Mouse (Mus musculus): Measurements from ENCODE around the gene Aph1c.
"Not testable (repeated sequence)": the region's sequence is repeated elsewhere in the genome, so short reads cannot be mapped to it uniquely, and the experiment has no call there.

Aph1c gene

DNA sequence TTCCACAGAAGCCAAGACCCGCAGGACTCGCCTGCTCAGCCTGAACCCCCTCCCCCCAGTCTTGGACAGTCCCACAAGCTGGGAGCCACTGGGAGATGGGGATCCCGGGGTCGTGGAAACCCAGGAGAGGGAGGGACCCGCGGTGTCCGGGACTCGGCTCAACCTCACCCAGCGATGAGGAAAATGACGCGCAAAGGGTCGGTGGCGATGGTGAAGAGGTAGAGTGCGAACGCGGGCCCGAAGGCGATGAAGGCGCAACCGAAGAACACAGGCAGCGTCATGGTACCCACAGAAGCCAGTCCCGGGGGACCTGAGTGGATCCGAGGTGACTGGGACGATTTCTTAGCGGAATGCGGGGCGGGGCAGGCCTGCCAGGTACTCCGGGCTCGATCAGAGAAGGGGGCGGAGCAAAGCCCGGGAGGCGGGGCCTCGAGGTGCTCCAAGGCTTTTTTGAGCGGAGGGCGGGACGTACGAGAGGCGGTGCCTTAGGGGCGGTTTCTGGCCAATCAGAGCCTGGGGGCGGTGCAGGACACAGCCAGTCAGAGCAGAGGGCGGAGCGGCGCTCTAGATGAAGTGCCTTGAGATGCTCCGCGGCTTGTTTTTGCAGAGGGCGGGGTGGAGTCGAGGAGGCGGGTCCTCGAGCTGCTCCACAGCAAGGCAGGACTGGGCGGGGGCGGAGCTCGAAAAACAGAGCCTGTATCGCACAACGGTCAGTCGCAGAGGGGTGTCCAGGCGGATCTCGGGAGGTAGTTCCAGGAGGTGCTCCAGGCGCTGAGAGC is at the start of gene Aph1c:
TSS of gene Aph1c (minus strand) at position 409 of the 779 bp plus-strand sequence.
- peak; percentile 98 for DNase-seq (ENCODE audit: low spot score in 2 of 2)

DNA sequence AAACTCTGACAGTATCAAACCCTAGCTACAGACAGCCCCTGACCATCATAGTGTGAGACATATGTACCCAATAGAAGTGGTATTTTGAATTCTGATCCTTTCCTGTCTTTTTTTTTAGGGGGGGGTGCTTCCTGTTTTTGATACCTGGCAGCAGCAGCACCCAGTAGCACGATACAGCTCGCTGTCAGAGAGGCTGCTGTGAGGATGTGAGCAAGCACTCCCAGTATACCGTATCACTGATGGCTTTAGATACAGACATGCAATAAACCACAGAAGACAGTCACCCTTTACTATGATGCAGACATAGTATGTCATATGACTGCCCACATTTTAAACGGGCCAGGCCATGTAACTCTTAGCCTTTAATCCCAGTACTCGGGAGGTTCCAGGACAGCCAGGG is 49.0 kb upstream of the Aph1c start:
- no peak for DNase-seq (ENCODE audit: low spot score in 2 of 2)

DNA sequence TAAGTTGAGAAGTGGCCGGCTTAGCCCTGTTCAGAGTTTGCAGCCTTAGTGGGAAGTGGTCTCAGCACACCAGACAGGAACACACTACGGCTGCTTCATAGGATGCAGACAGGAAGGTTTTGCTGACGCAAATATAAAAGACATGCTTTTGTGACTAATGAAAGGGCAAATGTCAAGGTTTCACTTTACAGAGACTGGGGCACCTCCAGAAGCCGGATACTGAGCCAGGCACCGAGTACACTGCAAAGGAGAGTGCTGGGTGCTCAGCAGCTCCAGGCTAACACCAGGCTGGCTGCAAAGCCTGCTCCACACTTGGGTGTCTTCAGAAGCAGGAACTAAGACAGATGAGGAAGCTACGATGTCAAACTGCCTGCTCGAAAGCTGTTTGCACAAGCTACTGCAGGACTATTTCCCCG is 47.9 kb upstream of the Aph1c start:
- no peak for DNase-seq (ENCODE audit: low spot score in 2 of 2)

DNA sequence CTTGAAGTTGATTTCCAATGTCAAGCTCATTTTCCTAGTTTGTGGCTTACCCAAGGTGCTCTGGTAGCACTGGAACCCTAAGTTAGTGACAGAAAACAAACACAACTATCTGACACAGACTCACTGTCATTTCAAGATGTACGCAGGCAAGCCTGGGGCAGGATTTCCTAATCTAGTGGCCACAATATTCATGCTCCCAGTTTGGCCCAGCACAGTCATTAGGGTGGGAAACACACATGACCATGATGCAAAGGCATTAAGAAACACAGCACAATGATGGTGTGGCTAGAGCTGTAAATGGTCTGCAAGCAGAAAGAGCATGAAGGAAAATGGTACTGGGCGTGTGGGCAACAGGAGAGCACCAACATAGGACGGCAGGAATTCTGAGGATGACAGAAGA is 47.3 kb upstream of the Aph1c start:
- DNase-seq (ENCODE audit: low spot score in 2 of 2) = no peak

DNA sequence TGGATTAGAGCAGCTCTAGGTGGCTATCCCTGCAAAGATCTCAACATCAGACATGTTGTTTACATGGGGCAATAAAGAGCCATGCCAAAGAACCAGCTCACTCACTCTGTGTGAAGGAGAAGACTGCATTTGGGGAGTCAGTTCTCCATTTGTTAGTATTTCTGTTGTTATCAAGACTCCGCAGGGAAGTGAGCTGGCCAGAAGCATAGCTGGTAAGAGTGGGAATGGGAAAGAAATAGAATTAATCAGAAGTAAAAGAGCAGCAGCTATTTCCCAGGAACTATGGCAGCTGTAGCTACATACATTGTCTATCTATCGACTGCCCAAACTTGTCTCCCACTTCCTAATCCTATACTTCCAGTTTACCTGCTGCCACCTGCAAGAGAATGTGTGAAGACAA is 46.2 kb upstream of the Aph1c start:
- DNase-seq (ENCODE audit: low spot score in 2 of 2) = no peak

DNA sequence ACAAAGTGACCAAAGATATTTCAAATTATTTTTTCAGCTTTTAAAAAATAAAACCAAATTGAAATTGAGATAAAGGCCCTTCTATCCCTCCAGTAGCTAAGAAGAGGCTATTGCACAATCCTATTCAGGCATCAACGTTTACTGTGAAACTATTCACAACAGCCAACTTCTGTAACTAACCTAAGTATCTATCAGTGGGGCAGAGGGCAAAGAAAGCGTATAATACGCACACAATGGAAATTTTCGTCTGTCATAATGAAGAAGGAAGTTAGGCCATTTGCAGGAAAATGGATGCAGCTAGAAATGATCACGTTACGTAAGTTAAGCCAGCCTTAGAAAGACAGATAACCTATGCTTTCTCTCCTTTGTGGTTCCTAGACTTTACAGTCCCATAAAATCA is 45.0 kb upstream of the Aph1c start:
- no peak for DNase-seq (ENCODE audit: low spot score in 2 of 2)

DNA sequence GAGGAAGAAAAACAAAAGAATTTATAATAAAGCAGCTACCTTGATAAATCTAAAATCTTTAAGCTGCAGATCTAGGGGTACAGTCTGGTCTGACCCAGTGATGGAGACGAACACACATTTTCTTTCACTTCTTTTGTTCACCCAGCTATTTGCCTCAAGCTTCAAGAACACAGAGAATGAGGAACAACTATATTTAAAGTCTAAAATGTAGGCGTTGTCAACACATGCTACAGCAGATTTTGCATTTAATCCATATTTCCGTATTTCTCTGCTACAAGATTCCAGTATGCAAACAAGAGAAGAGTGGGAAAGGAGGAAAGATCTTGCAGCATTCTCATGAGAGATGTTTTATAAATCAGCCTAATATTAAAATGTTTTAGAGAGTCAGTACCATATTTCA is 44.4 kb upstream of the Aph1c start:
- no peak for DNase-seq (ENCODE audit: low spot score in 2 of 2)

DNA sequence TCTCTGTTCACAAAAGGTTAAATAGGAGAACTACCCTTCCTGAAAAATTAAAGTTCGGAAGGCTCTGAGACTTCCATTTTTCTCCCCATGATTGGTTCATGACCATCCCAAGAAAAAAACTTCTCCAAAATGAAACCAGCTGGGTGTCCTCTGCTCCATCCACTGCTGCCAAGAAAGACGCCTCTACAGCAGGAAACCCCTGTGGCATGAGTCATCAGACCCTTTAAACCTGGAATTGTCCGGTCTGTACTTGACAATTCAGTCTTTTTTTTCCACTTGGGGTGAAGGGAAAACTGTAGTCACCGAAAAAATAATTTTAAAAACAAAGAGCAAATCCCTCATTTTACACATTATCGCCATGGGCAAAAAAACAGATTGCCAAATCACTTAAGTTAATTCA is 42.1 kb upstream of the Aph1c start:
- no peak for DNase-seq (ENCODE audit: low spot score in 2 of 2)

DNA sequence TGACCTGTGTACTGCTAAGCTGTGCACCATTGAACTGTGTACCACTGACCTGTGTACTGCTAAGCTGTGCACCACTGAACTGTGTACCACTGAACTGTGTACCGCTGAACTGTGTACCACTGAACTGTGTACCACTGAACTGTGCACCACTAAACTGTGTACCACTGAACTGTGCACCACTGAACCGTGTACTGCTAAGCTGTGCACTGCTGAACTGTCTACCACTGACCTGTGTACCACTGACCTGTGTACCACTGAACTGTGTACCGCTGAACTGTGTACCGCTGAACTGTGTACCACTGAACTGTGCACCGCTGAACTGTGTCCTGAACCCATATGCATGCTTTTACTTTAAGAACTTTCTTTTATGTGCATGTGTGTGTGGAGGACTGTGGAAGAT is 39.8 kb upstream of the Aph1c start:
- no peak for DNase-seq (ENCODE audit: low spot score in 2 of 2)

DNA sequence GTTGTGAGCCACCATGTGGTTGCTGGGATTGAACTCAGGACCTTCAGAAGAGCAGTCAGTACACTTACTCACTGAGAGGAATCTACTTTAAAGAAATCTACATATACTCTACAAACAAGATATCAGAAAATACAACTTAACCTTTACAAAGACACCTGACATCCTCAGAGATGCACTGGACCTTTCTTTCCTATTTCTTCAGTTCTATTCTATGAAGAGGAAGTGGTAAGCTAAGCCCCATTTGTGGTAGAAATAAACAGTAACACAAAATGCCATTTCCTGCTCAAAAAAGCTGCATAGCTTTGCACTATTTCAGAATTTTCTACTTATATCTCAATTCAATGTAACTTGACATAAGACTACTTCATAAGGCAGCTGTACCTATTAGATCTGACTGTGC is 39.0 kb upstream of the Aph1c start:
- DNase-seq (ENCODE audit: low spot score in 2 of 2) = no peak

DNA sequence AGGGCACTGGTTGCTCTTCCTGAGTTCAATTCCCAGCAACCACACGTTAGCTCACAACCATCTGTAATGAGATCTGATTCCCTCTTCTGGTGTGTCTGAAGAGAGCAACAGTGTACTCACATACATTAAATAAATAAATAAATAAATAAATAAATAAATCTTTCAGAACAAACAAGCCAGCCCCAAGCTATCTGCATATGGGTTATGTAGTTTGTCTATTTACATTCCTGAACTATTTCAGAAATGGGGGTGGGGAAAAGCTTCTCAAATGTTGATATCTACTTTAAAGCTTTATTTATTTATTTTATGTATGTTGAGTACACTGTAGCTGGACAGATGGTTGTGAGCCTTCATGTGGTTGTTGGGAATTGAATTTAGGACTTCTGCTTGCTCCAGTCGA is 38.5 kb upstream of the Aph1c start:
- not testable (repeated sequence) for DNase-seq (ENCODE audit: low spot score in 2 of 2)

DNA sequence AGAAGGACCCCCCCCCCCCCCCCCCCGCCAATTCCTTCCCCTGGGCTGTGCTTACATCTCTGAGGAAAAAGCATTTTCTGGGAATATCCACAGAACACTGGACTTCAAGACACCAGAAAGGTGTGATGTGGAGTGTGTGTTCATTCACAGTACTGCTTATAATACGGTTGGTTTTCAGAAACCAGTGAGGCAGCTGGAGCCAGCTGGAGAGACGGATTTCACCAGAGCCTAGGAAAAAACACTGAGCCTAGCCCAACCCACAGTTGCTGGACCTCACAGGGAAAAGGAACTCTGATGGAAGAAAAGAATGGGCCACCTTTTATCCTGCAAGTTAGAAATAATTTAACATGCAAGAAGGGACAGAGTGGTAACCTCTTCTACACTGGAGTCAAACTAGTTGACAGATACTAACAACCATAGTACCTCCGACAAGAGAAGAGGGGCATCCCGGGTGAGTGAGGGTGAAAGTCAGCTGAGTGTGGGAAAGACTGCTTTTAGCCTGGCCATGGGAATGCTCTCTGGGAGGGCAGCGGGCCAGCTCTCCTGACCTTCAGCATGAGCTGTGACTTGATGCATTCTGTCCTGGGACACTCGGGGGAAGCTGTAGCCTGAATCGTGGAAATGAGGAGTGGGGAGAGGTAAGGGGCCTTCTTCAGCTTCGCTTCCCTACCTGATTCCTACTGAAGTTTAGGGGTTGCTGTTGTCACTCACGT is 37.6 kb upstream of the Aph1c start:
- peak in 1 of 2 experiments; percentile 55 for DNase-seq (ENCODE audit: low spot score in 2 of 2)

DNA sequence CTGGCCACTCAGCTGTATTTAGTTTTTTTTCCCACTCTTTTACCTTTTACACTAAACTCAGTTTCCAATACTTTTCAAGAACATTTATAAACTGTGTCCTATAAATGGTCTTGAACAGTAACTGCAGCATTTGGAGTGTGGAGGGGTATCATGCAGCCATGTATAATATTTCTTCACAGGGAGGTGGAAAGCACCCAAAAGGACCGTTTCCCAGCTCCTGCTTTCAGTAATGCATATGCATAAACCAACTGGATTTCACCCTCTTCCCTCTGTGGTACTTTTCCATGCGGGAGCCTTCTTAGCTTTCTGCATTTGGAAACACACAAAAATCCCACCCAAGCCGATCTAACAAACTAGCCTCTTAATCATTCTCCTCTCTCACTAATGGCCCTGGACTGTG is 30.2 kb upstream of the Aph1c start:
- no peak for DNase-seq (ENCODE audit: low spot score in 2 of 2)

DNA sequence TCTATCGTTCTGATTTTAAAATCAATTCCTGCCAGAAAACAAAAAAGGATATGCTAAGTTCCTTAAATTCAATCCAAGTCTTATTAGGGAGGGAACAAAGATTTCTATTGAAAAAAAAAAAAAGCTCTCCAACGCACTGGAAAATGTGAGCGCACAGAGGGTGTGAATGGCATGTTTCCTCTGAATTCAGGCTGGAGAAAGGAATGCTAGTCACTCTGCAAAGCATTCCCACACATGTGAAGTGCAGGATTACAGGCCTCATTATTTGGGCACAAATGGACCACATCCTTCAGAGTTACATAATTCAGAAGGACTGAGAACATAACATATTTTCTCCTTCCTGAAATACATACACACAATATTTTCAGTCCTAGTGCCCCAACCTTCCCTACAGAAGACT is 28.9 kb upstream of the Aph1c start:
- no peak for DNase-seq (ENCODE audit: low spot score in 2 of 2)

DNA sequence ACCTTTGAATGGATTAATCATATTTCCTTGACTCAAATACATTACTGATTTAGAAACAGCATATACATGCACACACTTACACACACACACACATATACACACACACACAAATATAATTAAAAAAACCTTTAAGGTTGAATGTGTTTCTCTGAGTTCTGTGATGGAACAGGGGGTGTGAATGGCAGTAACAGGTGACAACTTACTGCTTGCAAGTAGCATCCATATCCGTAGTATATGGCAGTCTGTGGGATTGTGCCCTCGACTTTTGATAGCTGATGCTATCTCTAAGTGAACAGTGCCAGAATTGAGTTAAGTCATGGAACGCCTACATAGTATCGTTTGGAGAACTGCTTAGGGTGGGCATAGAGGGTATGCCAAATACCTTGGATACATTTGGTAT is 27.7 kb upstream of the Aph1c start:
- no peak for DNase-seq (ENCODE audit: low spot score in 2 of 2)

DNA sequence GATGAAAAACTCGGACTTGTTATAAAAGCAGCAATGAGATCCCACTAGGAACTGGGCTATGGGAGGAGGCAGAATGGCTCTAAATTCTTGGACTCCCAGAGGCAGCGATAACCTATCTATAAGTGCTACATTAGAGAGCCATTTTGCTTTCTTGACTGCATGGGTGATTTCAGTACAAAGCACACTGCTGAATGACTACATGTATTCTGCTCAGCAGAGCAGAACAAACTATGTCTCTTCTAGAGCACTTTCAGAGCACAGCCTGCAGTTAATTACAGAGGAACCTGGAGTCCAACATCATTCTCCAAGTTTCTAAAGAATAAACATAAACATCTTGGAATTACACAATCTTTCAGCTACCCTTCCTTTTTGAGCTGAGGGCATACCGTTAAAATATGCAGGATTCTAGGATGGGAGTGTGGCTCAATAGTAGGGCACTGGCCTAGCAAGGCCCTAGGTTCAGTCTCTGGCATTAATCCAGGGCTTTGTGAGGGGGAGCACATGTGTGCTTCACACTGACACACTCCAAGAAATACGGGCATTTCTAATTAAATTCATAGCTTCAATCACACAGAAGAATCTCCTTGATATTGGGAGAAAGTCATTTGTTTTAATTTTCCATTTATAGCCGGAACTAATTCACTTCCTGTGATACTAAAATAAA is 26.7 kb upstream of the Aph1c start:
- DNase-seq (ENCODE audit: low spot score in 2 of 2) = no peak

DNA sequence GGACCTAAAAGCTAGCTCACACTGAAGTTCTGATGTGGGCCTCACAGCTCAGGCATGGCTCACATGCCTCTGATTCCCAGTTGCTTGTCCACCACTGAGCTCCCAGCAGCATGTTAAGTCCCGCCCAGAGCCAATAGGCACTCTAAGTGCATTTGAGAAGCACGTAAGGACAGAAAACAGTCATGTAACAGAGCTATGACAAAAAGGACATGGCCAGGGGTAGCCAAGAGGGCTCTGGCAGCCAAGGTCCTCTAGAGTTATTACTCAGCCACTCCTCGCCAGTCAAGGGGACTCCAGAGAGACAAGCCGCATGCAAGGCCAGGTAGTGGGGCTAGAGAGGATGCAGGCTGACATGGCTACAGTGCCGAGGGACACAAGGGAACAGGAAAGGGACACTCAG is 25.0 kb upstream of the Aph1c start:
- DNase-seq (ENCODE audit: low spot score in 2 of 2) = no peak

DNA sequence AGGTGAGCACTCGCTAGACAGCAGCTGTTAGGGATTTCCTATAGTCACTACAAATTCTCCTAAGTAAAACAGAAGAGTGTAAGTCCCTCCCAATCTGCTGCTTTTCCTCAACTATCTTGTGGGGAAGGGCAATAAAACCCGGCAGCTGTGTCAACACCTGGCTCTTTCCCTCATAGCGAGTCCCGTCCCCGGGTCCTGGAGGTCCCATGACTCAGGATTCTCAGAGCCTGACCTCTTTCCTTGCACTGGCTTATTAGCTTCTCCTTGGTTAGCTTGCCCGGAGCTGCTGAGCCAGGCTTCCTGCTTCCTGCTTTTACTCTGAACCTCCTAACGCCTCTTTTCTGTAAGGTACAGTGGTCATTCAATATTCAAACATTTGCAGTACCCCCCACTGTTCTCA is 21.3 kb upstream of the Aph1c start:
- no peak for DNase-seq (ENCODE audit: low spot score in 2 of 2)

DNA sequence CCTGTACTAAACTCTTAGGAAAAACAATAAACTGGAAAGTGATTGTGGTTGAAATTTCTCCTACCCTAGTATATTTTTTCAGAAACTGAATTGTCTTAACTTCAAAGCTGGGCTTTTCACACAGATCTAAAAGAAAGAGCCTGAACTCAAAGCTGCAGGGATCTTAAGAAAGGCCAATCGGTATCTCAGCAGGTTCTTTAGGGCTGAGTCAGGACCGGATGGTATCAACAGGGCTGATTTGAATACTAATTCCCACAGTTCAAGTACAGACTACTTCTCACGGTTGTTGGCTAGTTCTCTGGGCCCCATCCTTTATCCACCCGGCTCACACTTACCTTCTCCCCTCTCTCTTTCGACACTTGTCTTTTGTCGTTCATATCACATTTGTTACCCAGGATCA is 18.1 kb upstream of the Aph1c start:
- no peak for DNase-seq (ENCODE audit: low spot score in 2 of 2)

DNA sequence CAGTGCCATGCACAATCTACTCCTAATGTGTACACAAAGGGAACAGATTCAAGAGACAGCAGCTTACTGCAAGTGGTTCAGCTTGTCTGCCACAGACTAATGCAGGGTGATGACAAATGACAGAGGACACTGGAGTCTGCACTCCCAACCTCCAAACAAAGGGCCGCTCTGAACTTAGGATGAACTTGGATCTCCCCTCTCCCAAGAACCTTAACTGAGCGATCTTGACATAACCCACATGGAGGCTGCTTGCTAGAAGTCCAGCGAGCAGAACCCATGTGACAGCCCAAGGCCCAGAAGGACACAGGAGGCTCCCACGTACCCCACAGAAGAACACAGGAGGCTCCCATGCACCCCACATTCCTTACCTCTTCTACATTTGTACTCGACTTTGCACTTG is 16.4 kb upstream of the Aph1c start:
- no peak for DNase-seq (ENCODE audit: low spot score in 2 of 2)

DNA sequence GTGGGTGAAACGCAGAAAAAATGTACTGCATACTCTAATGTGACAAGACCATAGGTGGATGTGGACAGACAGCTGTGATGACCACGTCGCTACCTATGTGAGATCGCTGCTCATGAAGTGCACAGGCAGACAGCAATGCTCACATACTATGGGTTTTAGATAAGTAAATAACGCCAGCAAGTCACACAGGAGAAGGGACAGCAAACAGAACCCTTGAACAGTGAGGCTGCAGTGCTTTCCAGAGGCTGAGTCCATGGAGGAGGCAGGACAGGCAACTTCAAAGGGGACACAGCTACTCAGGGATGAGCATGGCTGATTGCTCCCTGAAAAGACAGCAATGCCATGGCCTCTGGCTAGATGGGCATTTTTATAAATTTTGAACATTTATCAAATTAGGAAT is 12.3 kb upstream of the Aph1c start:
- DNase-seq (ENCODE audit: low spot score in 2 of 2) = no peak

DNA sequence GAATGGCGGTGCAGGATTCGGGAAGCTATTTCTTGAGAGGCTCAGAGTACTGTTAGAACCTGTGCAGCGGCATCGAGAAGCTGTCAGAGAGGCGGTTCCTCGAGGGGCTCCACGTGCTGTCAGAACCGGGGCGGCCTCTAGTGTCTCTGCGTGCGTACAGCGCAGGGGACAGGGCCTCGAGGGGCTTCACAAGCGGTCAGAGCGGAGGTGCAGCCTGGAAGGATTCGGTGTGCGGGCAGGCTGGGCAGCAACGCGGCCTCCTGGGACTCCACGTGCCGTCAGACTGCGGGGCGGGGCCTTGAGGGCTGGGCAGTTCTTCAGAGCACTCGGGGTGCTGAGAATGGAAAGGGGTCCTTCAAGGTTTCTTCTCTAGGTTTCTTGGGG is 563 bp upstream of the Aph1c start:
- no peak for DNase-seq (ENCODE audit: low spot score in 2 of 2)

DNA sequence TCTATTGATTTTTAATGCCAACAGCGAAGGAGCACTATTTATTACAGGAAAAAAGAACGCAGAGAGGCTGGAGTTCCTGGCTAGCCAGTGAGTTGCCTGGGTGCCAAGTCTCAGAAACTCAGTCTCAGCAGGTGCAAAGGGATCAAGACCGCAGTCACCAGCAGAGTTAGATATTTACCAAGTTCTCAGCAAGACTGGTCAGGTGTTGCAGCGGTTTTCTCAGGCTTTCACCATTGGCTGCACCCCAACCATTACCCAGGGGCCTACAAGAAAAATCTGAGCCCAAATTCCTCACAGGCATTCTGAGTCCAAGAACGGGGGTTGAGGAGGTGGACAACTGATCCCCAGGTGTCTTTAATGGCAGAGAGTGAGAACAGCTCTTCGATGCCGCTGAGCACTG is 675 bp downstream of the Aph1c start:
- DNase-seq (ENCODE audit: low spot score in 2 of 2) = no peak

Data from urinary bladder, postnatal 4 days (tissue).